Mouse (Mus musculus) effector memory CD4-positive, alpha-beta T cell, adult 5 months (primary cell): Measurements from ENCODE around the gene Gyg. TPM values are rescaled to one million over a fixed set of nuclear protein-coding genes. Genes with fewer than 3 reads are reported as not detected.

Experiments
- polyA plus RNA-seq: library from polyadenylated mRNA; unstranded; fragments of 100-300 nt; shearing (Covaris generic); gene quantifications from one replicate; pipeline ENCODE4 v1.2.1, GENCODE M21; 2017

The Gyg gene
- polyA plus RNA-seq: 18.6 TPM

DNA sequence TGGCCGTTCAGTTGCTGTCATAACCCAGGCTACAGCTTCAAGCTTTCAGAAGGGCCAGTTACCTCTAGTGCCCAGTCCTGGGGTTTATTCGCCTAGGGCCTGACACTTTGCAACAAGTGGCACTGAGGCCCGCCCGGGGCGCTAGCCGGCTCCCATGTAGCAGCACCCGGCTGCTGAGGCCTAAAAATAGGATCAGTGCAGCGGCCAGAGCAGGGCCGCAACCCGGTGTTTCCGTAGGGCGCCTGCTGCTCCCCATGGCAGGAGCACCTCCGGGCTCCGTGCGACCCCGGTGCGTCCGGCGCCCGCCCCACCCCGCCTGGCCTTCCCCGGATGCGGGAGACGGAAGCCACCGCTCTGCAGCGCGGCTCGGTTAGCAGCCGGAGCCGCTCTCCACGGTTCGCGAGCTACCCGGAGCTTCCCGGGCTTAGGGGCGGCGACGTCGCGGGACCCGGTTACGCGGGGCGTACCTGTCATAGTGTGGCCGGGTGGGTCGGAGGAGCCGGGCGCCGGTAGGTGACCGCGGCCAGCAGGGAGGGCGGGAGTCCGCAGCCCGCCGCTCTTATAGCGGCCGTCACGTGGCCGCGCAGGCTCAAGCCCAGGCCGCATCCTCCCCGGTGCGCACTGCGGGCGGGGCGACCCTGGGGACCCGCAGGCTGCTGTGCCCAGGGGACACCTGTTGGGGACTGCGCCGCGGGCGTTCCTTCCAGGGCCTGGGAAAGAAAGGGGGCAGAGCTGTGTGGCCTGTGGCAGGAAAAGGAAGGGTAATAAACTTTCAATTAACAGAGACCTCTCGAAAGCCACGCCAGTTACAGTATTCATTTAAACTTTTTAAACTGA is at the start of gene Gyg:
TSS of gene Gyg (minus strand) at position 787 of the 837 bp plus-strand sequence.

Other genes starting within 250 kb of the Gyg start
- gene Cp, start 198.3 kb downstream of the Gyg start, polyA plus RNA-seq: 0.86 TPM
- 38.1 TPM for gene Hps3, start 120.0 kb downstream of the Gyg start, polyA plus RNA-seq
- 40.7 TPM for gene Hltf, start 97.5 kb downstream of the Gyg start, polyA plus RNA-seq
- not detected for gene Cpa3, start 86.9 kb upstream of the Gyg start, polyA plus RNA-seq
- not detected for gene Cpb1, start 120.4 kb upstream of the Gyg start, polyA plus RNA-seq
- not detected for gene Agtr1b, start 211.9 kb upstream of the Gyg start, polyA plus RNA-seq